Mouse (Mus musculus) neural tube, embryonic 13.5 days (tissue): ENCODE measurements around the gene Ift52. TPM values are rescaled to one million over a fixed set of nuclear protein-coding genes. Genes with fewer than 3 reads are reported as not detected.
"Not testable (repeated sequence)": the region's sequence is repeated elsewhere in the genome, so short reads cannot be mapped to it uniquely, and the experiment has no call there.

Source experiments
- ATAC-seq: fragments of 200-750 bp; cut with Nextera tagmentation; 2 replicates; pipeline ENCODE4 v1.8.0; 2017; ENCODE audit warnings: low read depth, mild to moderate bottlenecking, moderate TSS enrichment, moderate library complexity
- H3K27ac ChIP-seq: fragments of 300-500 bp; sonication (generic); replicated peaks from 2 replicates; pipeline ENCODE4 v1.5.1; 2015; ENCODE audit warnings: moderate library complexity, mild to moderate bottlenecking, inconsistent platforms
- H3K27me3 ChIP-seq: fragments of 300-500 bp; sonication (generic); 2 replicates; pipeline ENCODE4 v1.6.1; 2015; ENCODE audit warnings: mild to moderate bottlenecking, inconsistent platforms
- H3K36me3 ChIP-seq: fragments of 300-500 bp; sonication (generic); 2 replicates; pipeline ENCODE4 v1.6.1; 2015; ENCODE audit warnings: mild to moderate bottlenecking, inconsistent platforms
- H3K4me1 ChIP-seq: fragments of 300-500 bp; sonication (generic); replicated peaks from 2 replicates; pipeline ENCODE4 v1.6.1; 2015; ENCODE audit warnings: inconsistent platforms
- H3K4me2 ChIP-seq: fragments of 300-500 bp; sonication (generic); 2 replicates; pipeline ENCODE4 v1.6.1; 2015; ENCODE audit warnings: inconsistent platforms, mild to moderate bottlenecking, moderate library complexity
- H3K4me3 ChIP-seq: fragments of 300-500 bp; sonication (generic); 2 replicates; pipeline ENCODE4 v1.5.1; 2015; ENCODE audit warnings: mild to moderate bottlenecking, inconsistent platforms
- H3K9ac ChIP-seq: fragments of 300-500 bp; sonication (generic); 2 replicates; pipeline ENCODE4 v1.6.1; 2015; ENCODE audit warnings: moderate library complexity, mild to moderate bottlenecking, inconsistent platforms
- H3K9me3 ChIP-seq: fragments of 300-500 bp; sonication (generic); 2 replicates; pipeline ENCODE4 v1.6.1; 2016; ENCODE audit warnings: inconsistent platforms
- WGBS: fragments of 180-500 bp; shearing (Covaris S2); methylation state at CpG from one replicate; pipeline ENCODE4 v1.1.7; 2015; 5-methylcytosine and 5-hydroxymethylcytosine counted together
- polyA plus RNA-seq: library from polyadenylated mRNA; unstranded; fragments of >200 nt; fragmentation: Nextera tagmentation; extraction: Ambion mirVana; gene quantifications from 2 replicates; pipeline ENCODE4 v1.2.1, GENCODE M21; 2015

The Ift52 gene
- polyA plus RNA-seq, 1 experiment from 2014 or later, result 43.2 TPM

GRCm38 (mm10) chr2:163039940-163040339 is 22.8 kb downstream of the Ift52 start:
- no peaks in the 10 kb centered on the region for H3K27me3 ChIP-seq
- no peak overlapping the region for H3K4me3 ChIP-seq
- H3K9me3 ChIP-seq, result no peaks in the 10 kb centered on the region
- H3K9ac ChIP-seq, result no peak overlapping the region
- no peaks in the 10 kb centered on the region for H3K4me1 ChIP-seq
- peaks cover 92% of the 10 kb centered on the region for H3K36me3 ChIP-seq
- 94% methylated on average over 7 of the region's 7 CpGs for WGBS
- ATAC-seq, result no peak
- H3K27ac ChIP-seq, result no peak overlapping the region
- no peak overlapping the region for H3K4me2 ChIP-seq

- peaks cover 3% of the 10 kb centered on the region; the same call in 1 of the 2 replicates for H3K27me3 ChIP-seq
- H3K4me2 ChIP-seq, result peak overlapping the region; percentile 50
- H3K9ac ChIP-seq, result peak overlapping the region; percentile 28; the same call in 1 of the 2 replicates
- H3K27ac ChIP-seq, result no peak overlapping the region
- 5% methylated on average over 10 of the region's 10 CpGs for WGBS
- no peaks in the 10 kb centered on the region for H3K4me1 ChIP-seq
- peak; percentile 61; the same call in 1 of the 2 replicates for ATAC-seq
- no peak overlapping the region; the same call in 1 of the 2 replicates for H3K4me3 ChIP-seq
- no peaks in the 10 kb centered on the region for H3K9me3 ChIP-seq
- peaks cover 50% of the 10 kb centered on the region for H3K36me3 ChIP-seq
Measured at GRCm38 (mm10) chr2:163048125-163048524, 31.0 kb downstream of the Ift52 start.

- Histone ChIP-seq H3K4me3 (no peak overlapping the region), H3K27me3 (peaks cover 3% of the 10 kb centered on the region; the same call in 1 of the 2 replicates), H3K9ac (no peak overlapping the region), H3K27ac (no peak overlapping the region), H3K36me3 (peaks cover 40% of the 10 kb centered on the region), H3K4me1 (peaks cover 6% of the 10 kb centered on the region), H3K9me3 (no peaks in the 10 kb centered on the region), H3K4me2 (no peak overlapping the region)
- ATAC-seq, result no peak
- WGBS, result 97% methylated on average over 2 of the region's 2 CpGs
Measured at GRCm38 (mm10) chr2:163049116-163049515, 32.0 kb downstream of the Ift52 start.

- Histone ChIP-seq H3K9me3 (no peaks in the 10 kb centered on the region), H3K4me1 (peaks cover 24% of the 10 kb centered on the region), H3K9ac (no peak overlapping the region), H3K27ac (no peak overlapping the region), H3K4me3 (no peak overlapping the region), H3K36me3 (peaks cover 18% of the 10 kb centered on the region), H3K4me2 (no peak overlapping the region), H3K27me3 (peaks cover 16% of the 10 kb centered on the region)
- no peak for ATAC-seq
- WGBS, result 79% methylated on average over 1 of the region's 1 CpGs
Measured at GRCm38 (mm10) chr2:163051691-163052090, 34.5 kb downstream of the Ift52 start.

GRCm38 (mm10) chr2:163052101-163052500 is 34.9 kb downstream of the Ift52 start:
- H3K4me2 ChIP-seq, result no peak overlapping the region
- no peaks in the 10 kb centered on the region for H3K9me3 ChIP-seq
- H3K27ac ChIP-seq, result no peak overlapping the region
- peaks cover 16% of the 10 kb centered on the region for H3K27me3 ChIP-seq
- H3K4me3 ChIP-seq, result no peak overlapping the region
- H3K9ac ChIP-seq, result no peak overlapping the region
- peaks cover 24% of the 10 kb centered on the region for H3K4me1 ChIP-seq
- WGBS, result 45% methylated on average over 4 of the region's 4 CpGs
- peaks cover 13% of the 10 kb centered on the region for H3K36me3 ChIP-seq
- no peak for ATAC-seq

GRCm38 (mm10) chr2:163052826-163053225 is 35.7 kb downstream of the Ift52 start:
- no peak overlapping the region for H3K4me2 ChIP-seq
- ATAC-seq, result no peak

GRCm38 (mm10) chr2:163054335-163054840 is 37.2 kb downstream of the Ift52 start, which contains the start of gene Mybl2:
Mybl2 (plus strand) TSS chr2:163054687.
- peaks cover 24% of the 10 kb centered on the region for H3K4me1 ChIP-seq
- H3K27ac ChIP-seq, result no peak within 1 kb of the TSS
- peaks cover 5% of the 10 kb centered on the region; the same call in 1 of the 2 replicates for H3K36me3 ChIP-seq
- WGBS, result under 1% methylated on average over 48 of the region's 48 CpGs
- peak within 1 kb of the TSS; percentile 59 for H3K4me3 ChIP-seq
- peak within 1 kb of the TSS; percentile 98 for H3K4me2 ChIP-seq
- peak; percentile 99 for ATAC-seq
- peak within 1 kb of the TSS; percentile 22 for H3K9ac ChIP-seq
- H3K9me3 ChIP-seq, result no peaks in the 10 kb centered on the region
- H3K27me3 ChIP-seq, result peaks cover 16% of the 10 kb centered on the region

More at GRCm38 (mm10) chr2:163052826-163053225, 35.7 kb downstream of the Ift52 start:
- Histone ChIP-seq H3K4me1 (peaks cover 24% of the 10 kb centered on the region), H3K9me3 (no peaks in the 10 kb centered on the region), H3K27me3 (peaks cover 16% of the 10 kb centered on the region), H3K27ac (no peak overlapping the region), H3K36me3 (peaks cover 11% of the 10 kb centered on the region), H3K9ac (no peak overlapping the region), H3K4me3 (no peak overlapping the region)
- WGBS, result 52% methylated on average over 4 of the region's 4 CpGs

- H3K27me3 ChIP-seq, result peaks cover 16% of the 10 kb centered on the region
- H3K27ac ChIP-seq, result no peak overlapping the region
- under 1% methylated on average over 37 of the region's 38 CpGs for WGBS
- peaks cover 5% of the 10 kb centered on the region; the same call in 1 of the 2 replicates for H3K36me3 ChIP-seq
- H3K9me3 ChIP-seq, result no peaks in the 10 kb centered on the region
- peak overlapping the region; percentile 59 for H3K4me3 ChIP-seq
- H3K4me2 ChIP-seq, result peak overlapping the region; percentile 98
- no peak for ATAC-seq
- H3K9ac ChIP-seq, result peak overlapping the region; percentile 22
- H3K4me1 ChIP-seq, result peaks cover 24% of the 10 kb centered on the region
Measured at GRCm38 (mm10) chr2:163054891-163055494, 37.8 kb downstream of the Ift52 start.

- H3K27me3 ChIP-seq, result peaks cover 16% of the 10 kb centered on the region
- peak overlapping the region; percentile 98 for H3K4me2 ChIP-seq
- H3K9ac ChIP-seq, result no peak overlapping the region; the same call in 1 of the 2 replicates
- H3K36me3 ChIP-seq, result no peaks in the 10 kb centered on the region
- peaks cover 24% of the 10 kb centered on the region for H3K4me1 ChIP-seq
- no peak overlapping the region for H3K27ac ChIP-seq
- peak overlapping the region; percentile 59 for H3K4me3 ChIP-seq
- no peaks in the 10 kb centered on the region for H3K9me3 ChIP-seq
- no peak for ATAC-seq
- 41% methylated on average over 5 of the region's 5 CpGs for WGBS
Measured at GRCm38 (mm10) chr2:163055715-163056114, 38.6 kb downstream of the Ift52 start.

- no peaks in the 10 kb centered on the region for H3K36me3 ChIP-seq
- WGBS, result 91% methylated on average over 9 of the region's 9 CpGs
- no peak overlapping the region for H3K4me3 ChIP-seq
- H3K9me3 ChIP-seq, result no peaks in the 10 kb centered on the region
- ATAC-seq, result no peak
- peaks cover 16% of the 10 kb centered on the region for H3K27me3 ChIP-seq
- H3K4me1 ChIP-seq, result peaks cover 24% of the 10 kb centered on the region
- H3K9ac ChIP-seq, result no peak overlapping the region
- H3K4me2 ChIP-seq, result no peak overlapping the region
- no peak overlapping the region for H3K27ac ChIP-seq
Measured at GRCm38 (mm10) chr2:163056584-163056983, 39.4 kb downstream of the Ift52 start.

- not testable (repeated sequence) for ATAC-seq, H3K4me3 ChIP-seq, H3K9me3 ChIP-seq, H3K36me3 ChIP-seq, H3K4me2 ChIP-seq, H3K27ac ChIP-seq, H3K9ac ChIP-seq
- H3K4me1 ChIP-seq, result peaks cover 20% of the 10 kb centered on the region
- 93% methylated on average over 7 of the region's 7 CpGs for WGBS
- peaks cover 13% of the 10 kb centered on the region for H3K27me3 ChIP-seq
Measured at GRCm38 (mm10) chr2:163058981-163059380, 41.8 kb downstream of the Ift52 start.

- Histone ChIP-seq H3K4me3 (no peak overlapping the region), H3K27ac (no peak overlapping the region), H3K36me3 (no peaks in the 10 kb centered on the region), H3K27me3 (0 out of 2 replicates have a peak, but pooled peaks cover 3% of the 10 kb centered on the region), H3K9ac (no peak overlapping the region), H3K9me3 (no peaks in the 10 kb centered on the region), H3K4me1 (peaks cover 7% of the 10 kb centered on the region; the same call in 1 of the 2 replicates), H3K4me2 (no peak overlapping the region)
- no peak for ATAC-seq
- WGBS, result 81% methylated on average over 6 of the region's 6 CpGs
Measured at GRCm38 (mm10) chr2:163060630-163061029, 43.5 kb downstream of the Ift52 start.
